Mouse (Mus musculus): ENCODE results near the gene Mdh2. TPM values are rescaled to one million over a fixed set of nuclear protein-coding genes. Genes with fewer than 3 reads are reported as not detected.

Mdh2 gene
- total and polyA plus RNA-seq, 2 experiments from 2014 or later: 172 to 656 TPM

- no peak overlapping the region for H3K4me3 ChIP-seq (ENCODE audit: low read depth, low read length)
- H3K4me2 ChIP-seq (ENCODE audit: low read depth, low read length, poor library complexity, severe bottlenecking): no peak overlapping the region
- no peak overlapping the region for H3K9ac ChIP-seq (replicated peaks; ENCODE audit: low read length, poor library complexity, severe bottlenecking)
- no peaks in the 10 kb centered on the region for H3K36me3 ChIP-seq (ENCODE audit: insufficient read depth, low read length)
- 54% methylated on average over 5 of the region's 5 CpGs for WGBS
- ATAC-seq (ENCODE audit: low FRiP score) (no peak), DNase-seq (ENCODE audit: low spot score) (peak; percentile 55)
- TF ChIP-seq CTCF (IDR thresholded peaks at IDR 0.05): no peak
- no peaks in the 10 kb centered on the region; the same call in 1 of the 2 replicates for H3K4me1 ChIP-seq (ENCODE audit: insufficient read depth, low read length)
- no peaks in the 10 kb centered on the region for H3K9me3 ChIP-seq (ENCODE audit: low read length)
- H3K27me3 ChIP-seq (ENCODE audit: insufficient read depth, low read length): no peaks in the 10 kb centered on the region
- H3K27ac ChIP-seq (ENCODE audit: low read depth, low read length): no peak overlapping the region
These were observed 34.7 kb downstream of the Mdh2 start for GRCm38 (mm10) chr5:135812991-135813390.

- no peak overlapping the region for H3K9ac ChIP-seq (replicated peaks; ENCODE audit: low read length, poor library complexity, severe bottlenecking)
- no peak overlapping the region for H3K27ac ChIP-seq (ENCODE audit: low read depth, low read length)
- no peak for TF ChIP-seq CTCF (IDR thresholded peaks at IDR 0.05)
- DNase-seq (ENCODE audit: low spot score) (no peak), ATAC-seq (ENCODE audit: low FRiP score) (no peak)
- no peak overlapping the region for H3K4me3 ChIP-seq (ENCODE audit: low read depth, low read length)
- H3K27me3 ChIP-seq (ENCODE audit: insufficient read depth, low read length): no peaks in the 10 kb centered on the region
- H3K36me3 ChIP-seq (ENCODE audit: insufficient read depth, low read length): 0 out of 2 replicates have a peak, but pooled peaks cover 2% of the 10 kb centered on the region
- no peaks in the 10 kb centered on the region for H3K9me3 ChIP-seq (ENCODE audit: low read length)
- 45% methylated on average over 7 of the region's 7 CpGs for WGBS
- H3K4me2 ChIP-seq (ENCODE audit: low read depth, low read length, poor library complexity, severe bottlenecking): no peak overlapping the region
- peaks cover 13% of the 10 kb centered on the region; the same call in 1 of the 2 replicates for H3K4me1 ChIP-seq (ENCODE audit: insufficient read depth, low read length)
These were observed 40.2 kb downstream of the Mdh2 start for GRCm38 (mm10) chr5:135818491-135818890.

- Histone ChIP-seq H3K27ac (ENCODE audit: low read depth, low read length) (peak overlapping the region; percentile 73), H3K4me1 (ENCODE audit: insufficient read depth, low read length) (peaks cover 17% of the 10 kb centered on the region; the same call in 1 of the 2 replicates), H3K27me3 (ENCODE audit: insufficient read depth, low read length) (no peaks in the 10 kb centered on the region), H3K9me3 (ENCODE audit: low read length) (no peaks in the 10 kb centered on the region), H3K36me3 (ENCODE audit: insufficient read depth, low read length) (0 out of 2 replicates have a peak, but pooled peaks cover 8% of the 10 kb centered on the region), H3K4me3 (ENCODE audit: low read depth, low read length) (no peak overlapping the region), H3K9ac (replicated peaks; ENCODE audit: low read length, poor library complexity, severe bottlenecking) (no peak overlapping the region), H3K4me2 (ENCODE audit: low read depth, low read length, poor library complexity, severe bottlenecking) (peak overlapping the region; percentile 24)
- peak; percentile 68 for DNase-seq (ENCODE audit: low spot score)
- WGBS: 9% methylated on average over 7 of the region's 7 CpGs
- ATAC-seq (ENCODE audit: low FRiP score): 0 out of 2 replicates have a peak, but pooled peaks have one; percentile 43
- TF ChIP-seq CTCF (IDR thresholded peaks at IDR 0.05): no peak
These were observed 44.1 kb downstream of the Mdh2 start for GRCm38 (mm10) chr5:135822316-135822944.

GRCm38 (mm10) chr5:135824517-135824916, 46.2 kb downstream of the Mdh2 start:
- Histone ChIP-seq H3K4me1 (ENCODE audit: insufficient read depth, low read length) (peaks cover 17% of the 10 kb centered on the region; the same call in 1 of the 2 replicates), H3K4me2 (ENCODE audit: low read depth, low read length, poor library complexity, severe bottlenecking) (no peak overlapping the region), H3K27ac (ENCODE audit: low read depth, low read length) (no peak overlapping the region), H3K9me3 (ENCODE audit: low read length) (no peaks in the 10 kb centered on the region), H3K4me3 (ENCODE audit: low read depth, low read length) (no peak overlapping the region), H3K27me3 (ENCODE audit: insufficient read depth, low read length) (no peaks in the 10 kb centered on the region), H3K36me3 (ENCODE audit: insufficient read depth, low read length) (0 out of 2 replicates have a peak, but pooled peaks cover 8% of the 10 kb centered on the region), H3K9ac (replicated peaks; ENCODE audit: low read length, poor library complexity, severe bottlenecking) (no peak overlapping the region)
- DNase-seq (ENCODE audit: low spot score) (no peak), ATAC-seq (ENCODE audit: low FRiP score) (no peak)
- WGBS: 29% methylated on average over 3 of the region's 3 CpGs
- no peak for TF ChIP-seq CTCF (IDR thresholded peaks at IDR 0.05)

- Histone ChIP-seq H3K4me3 (ENCODE audit: low read depth, low read length) (no peak overlapping the region), H3K4me1 (ENCODE audit: insufficient read depth, low read length) (peaks cover 17% of the 10 kb centered on the region; the same call in 1 of the 2 replicates), H3K9me3 (ENCODE audit: low read length) (no peaks in the 10 kb centered on the region), H3K27me3 (ENCODE audit: insufficient read depth, low read length) (no peaks in the 10 kb centered on the region), H3K27ac (ENCODE audit: low read depth, low read length) (0 out of 2 replicates have a peak overlapping the region, but pooled peaks have one; percentile 34), H3K9ac (replicated peaks; ENCODE audit: low read length, poor library complexity, severe bottlenecking) (0 out of 2 replicates have a peak overlapping the region, but pooled peaks have one; percentile 0), H3K4me2 (ENCODE audit: low read depth, low read length, poor library complexity, severe bottlenecking) (no peak overlapping the region), H3K36me3 (ENCODE audit: insufficient read depth, low read length) (0 out of 2 replicates have a peak, but pooled peaks cover 6% of the 10 kb centered on the region)
- WGBS: 27% methylated on average over 6 of the region's 6 CpGs
- no peak for ATAC-seq (ENCODE audit: low FRiP score)
- no peak for TF ChIP-seq CTCF (IDR thresholded peaks at IDR 0.05)
- DNase-seq (ENCODE audit: low spot score): no peak
These were observed 47.9 kb downstream of the Mdh2 start for GRCm38 (mm10) chr5:135826225-135826624.

- Histone ChIP-seq H3K4me2 (ENCODE audit: low read depth, low read length, poor library complexity, severe bottlenecking) (no peak overlapping the region), H3K36me3 (ENCODE audit: insufficient read depth, low read length) (0 out of 2 replicates have a peak, but pooled peaks cover 6% of the 10 kb centered on the region), H3K27me3 (ENCODE audit: insufficient read depth, low read length) (no peaks in the 10 kb centered on the region), H3K4me1 (ENCODE audit: insufficient read depth, low read length) (peaks cover 14% of the 10 kb centered on the region), H3K27ac (ENCODE audit: low read depth, low read length) (no peak overlapping the region), H3K9ac (replicated peaks; ENCODE audit: low read length, poor library complexity, severe bottlenecking) (no peak overlapping the region), H3K9me3 (ENCODE audit: low read length) (no peaks in the 10 kb centered on the region), H3K4me3 (ENCODE audit: low read depth, low read length) (no peak overlapping the region)
- no peak for ATAC-seq (ENCODE audit: low FRiP score)
- WGBS: 87% methylated on average over 8 of the region's 8 CpGs
- no peak for DNase-seq (ENCODE audit: low spot score)
- no peak for TF ChIP-seq CTCF (IDR thresholded peaks at IDR 0.05)
These were observed 51.1 kb downstream of the Mdh2 start for GRCm38 (mm10) chr5:135829381-135829780.
